Mouse (Mus musculus) heart, postnatal 10 days (tissue): ENCODE results near the gene D330045A20Rik. TPM values are rescaled to one million over a fixed set of nuclear protein-coding genes. Genes with fewer than 3 reads are reported as not detected.
"Not testable (repeated sequence)": the region's sequence is repeated elsewhere in the genome, so short reads cannot be mapped to it uniquely, and the experiment has no call there.

Source experiments
- DNase-seq, 2 experiments: peaks; one replicate each; pipeline ENCODE4 v3.0.0; 2021
- intact Hi-C: fragments of 180-260 bp; cut with DNase I; formaldehyde crosslinking; loops from one replicate; pipeline ENCODE4 v1.15.1; 2025
- total RNA-seq, 2 experiments: library from RNA; stranded (reverse); gene quantifications; 2 replicates each; pipeline ENCODE4 v1.2.3; 2021

The D330045A20Rik gene
- total RNA-seq, 2 experiments from 2014 or later, result 0.17 to 0.22 TPM

DNA sequence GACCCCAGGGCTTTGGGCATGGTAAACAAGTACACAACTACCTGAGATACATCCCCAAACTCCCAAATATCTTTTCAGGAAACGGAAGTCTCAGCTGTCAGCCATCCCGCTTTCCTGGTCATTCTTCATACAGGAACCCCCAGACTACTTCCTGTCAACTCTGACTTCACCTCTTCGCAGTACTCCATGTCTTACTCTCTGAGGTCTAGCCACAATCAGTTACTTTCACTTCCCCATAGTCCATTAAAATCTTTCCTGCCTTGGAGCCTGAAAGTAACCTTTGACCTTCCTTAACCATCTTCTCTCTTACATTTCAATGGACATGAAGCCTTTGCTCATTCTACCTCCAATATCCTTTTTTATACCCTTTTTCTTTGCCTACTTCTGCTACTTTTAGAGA lies 89.9 kb downstream of the D330045A20Rik start:
- intact Hi-C loops, result no loop called here
- no peak for DNase-seq

GRCm38 (mm10) chrX:139578649-139579278 lies 98.6 kb downstream of the D330045A20Rik start:
- no peak for DNase-seq
- intact Hi-C loops, result no loop called here

GRCm38 (mm10) chrX:139583616-139584015 lies 103.4 kb downstream of the D330045A20Rik start:
- intact Hi-C loops, result no loop called here
- DNase-seq, result peak; percentile 20 to 32

- DNase-seq, intact Hi-C loops: not testable (repeated sequence)
Measured at GRCm38 (mm10) chrX:139586676-139587075, 106.5 kb downstream of the D330045A20Rik start.

GRCm38 (mm10) chrX:139596404-139596803 lies 116.2 kb downstream of the D330045A20Rik start:
- intact Hi-C loops, result no loop called here
- no peak for DNase-seq

Other genes starting within 250 kb of the D330045A20Rik start
- gene Trap1a, start 146.7 kb upstream of the D330045A20Rik start, total RNA-seq, result not detected
- 10 to 100 TPM; 58.1 to 65.6 TPM for gene Rnf128, start 82.9 kb downstream of the D330045A20Rik start, total RNA-seq
- 1 to 10 TPM; 7.5 to 8.2 TPM for gene Tbc1d8b, start 204.6 kb downstream of the D330045A20Rik start, total RNA-seq
- gene Gm15013, start 234.1 kb downstream of the D330045A20Rik start, total RNA-seq, result not detected